Mouse (Mus musculus) forebrain, embryonic 16.5 days (tissue): ENCODE measurements at regions not wholly inside any gene's neighbourhood (a gene's known extent, or its start where the extent isn't known, plus 50 kb on each side); places are given as distances from the start of the nearest gene placed in this dataset.

ENCODE experiments used
- ATAC-seq: fragments of 200-750 bp; cut with Nextera tagmentation; 2 replicates; pipeline ENCODE4 v1.8.0; 2017; ENCODE audit warnings: mild to moderate bottlenecking, moderate library complexity
- H3K27ac ChIP-seq: fragments of 300-500 bp; sonication (generic); 2 replicates; pipeline ENCODE4 v1.5.1; 2014; ENCODE audit warnings: low read length, control low read depth
- H3K27me3 ChIP-seq: fragments of 300-500 bp; sonication (generic); replicated peaks from 2 replicates; pipeline ENCODE4 v1.6.1; 2014; ENCODE audit warnings: low read length; ENCODE audit not compliant: control insufficient read depth, insufficient read depth
- H3K36me3 ChIP-seq: fragments of 300-500 bp; sonication (generic); 2 replicates; pipeline ENCODE4 v1.6.1; 2014; ENCODE audit not compliant: control insufficient read depth, insufficient read depth
- H3K4me1 ChIP-seq: fragments of 300-500 bp; sonication (generic); replicated peaks from 2 replicates; pipeline ENCODE4 v1.6.1; 2014; ENCODE audit warnings: low read length; ENCODE audit not compliant: control insufficient read depth, insufficient read depth
- H3K4me2 ChIP-seq: fragments of 300-500 bp; sonication (generic); 2 replicates; pipeline ENCODE4 v1.6.1; 2014; ENCODE audit warnings: mild to moderate bottlenecking, low read length, control low read depth
- H3K4me3 ChIP-seq: fragments of 300-500 bp; sonication (generic); replicated peaks from 2 replicates; pipeline ENCODE4 v1.5.1; 2014; ENCODE audit warnings: mild to moderate bottlenecking, low read length, control low read depth
- H3K9ac ChIP-seq: fragments of 300-500 bp; sonication (generic); replicated peaks from 2 replicates; pipeline ENCODE4 v1.6.1; 2014; ENCODE audit warnings: low read depth, low read length, control low read depth
- H3K9me3 ChIP-seq: fragments of 300-500 bp; sonication (generic); 2 replicates; pipeline ENCODE4 v1.6.1; 2016; ENCODE audit warnings: low read length; ENCODE audit not compliant: control insufficient read depth
- WGBS: fragments of 180-500 bp; shearing (Covaris S2); extraction: QIAGEN DNeasy Blood & Tissue Kit; methylation state at CpG from one replicate; pipeline ENCODE4 v1.1.7; 2014; 5-methylcytosine and 5-hydroxymethylcytosine counted together

DNA sequence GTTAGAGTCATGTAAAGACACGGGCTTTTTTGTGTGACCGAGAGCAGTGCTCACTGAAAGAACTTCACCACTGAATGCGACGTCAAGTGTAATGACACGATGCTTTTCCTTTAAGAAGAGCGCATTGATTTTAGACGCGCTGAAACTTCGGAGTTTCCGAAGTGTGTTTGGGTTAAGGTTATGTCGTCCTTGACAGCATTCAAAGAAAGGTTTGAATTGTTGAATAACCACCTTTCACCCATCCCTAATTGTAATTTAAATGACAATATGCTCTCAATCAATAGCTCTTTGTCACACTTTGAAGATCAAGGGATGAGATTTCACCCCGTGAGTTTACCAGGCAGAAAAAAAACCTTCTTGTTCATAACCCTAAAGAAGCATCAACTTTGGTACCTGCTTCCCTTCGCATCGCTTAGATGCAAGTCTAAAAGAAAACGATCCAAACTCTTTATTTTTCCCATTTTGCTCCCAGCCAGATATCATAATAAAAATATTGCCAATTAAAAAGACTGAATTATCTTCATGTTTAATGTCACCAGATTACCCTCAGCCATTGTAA is 184.4 kb upstream of the Gm765 start:
- WGBS = 14% methylated on average over 15 of the region's 15 CpGs
- Histone ChIP-seq H3K27ac (no peak overlapping the region), H3K4me2 (peak overlapping the region; percentile 26; the same call in 1 of the 2 replicates), H3K9ac (no peak overlapping the region), H3K9me3 (no peaks in the 10 kb centered on the region), H3K4me1 (peaks cover 11% of the 10 kb centered on the region), H3K36me3 (no peaks in the 10 kb centered on the region), H3K4me3 (no peak overlapping the region), H3K27me3 (no peaks in the 10 kb centered on the region; the same call in 1 of the 2 replicates)
- ATAC-seq = no peak

DNA sequence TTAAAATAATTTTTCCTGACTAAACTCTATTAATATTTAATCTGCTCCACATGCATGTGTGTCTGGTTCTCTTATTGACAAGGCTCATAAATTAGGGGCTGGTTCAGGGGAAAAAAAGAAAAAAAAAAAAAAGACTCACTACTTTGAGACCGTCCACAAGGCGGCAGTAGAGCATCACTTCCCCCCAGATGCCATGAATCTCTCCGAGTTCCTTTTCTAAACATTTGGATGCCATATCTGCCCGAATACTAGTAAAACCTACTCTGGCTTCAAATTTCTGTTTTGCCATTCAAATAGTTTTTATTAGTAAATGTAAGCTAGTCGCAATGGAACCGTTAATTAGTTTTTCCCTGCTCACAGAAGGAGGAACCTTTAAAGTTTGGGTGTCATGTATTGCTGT is 182.7 kb upstream of the Gm765 start:
- Histone ChIP-seq H3K4me1 (peaks cover 9% of the 10 kb centered on the region), H3K36me3 (no peaks in the 10 kb centered on the region), H3K9ac (no peak overlapping the region), H3K9me3 (no peaks in the 10 kb centered on the region), H3K4me2 (no peak overlapping the region), H3K27me3 (no peaks in the 10 kb centered on the region; the same call in 1 of the 2 replicates), H3K27ac (no peak overlapping the region), H3K4me3 (no peak overlapping the region)
- WGBS = 4% methylated on average over 6 of the region's 6 CpGs
- ATAC-seq = peak; percentile 36; the same call in 1 of the 2 replicates

GRCm38 (mm10) chr6:98524659-98525058 is 182.1 kb upstream of the Gm765 start:
- H3K27me3 ChIP-seq = no peaks in the 10 kb centered on the region; the same call in 1 of the 2 replicates
- ATAC-seq = no peak
- 91% methylated on average over 2 of the region's 2 CpGs for WGBS
- no peak overlapping the region for H3K27ac ChIP-seq
- H3K36me3 ChIP-seq = no peaks in the 10 kb centered on the region
- no peak overlapping the region for H3K9ac ChIP-seq
- no peaks in the 10 kb centered on the region for H3K9me3 ChIP-seq
- no peak overlapping the region for H3K4me2 ChIP-seq
- H3K4me3 ChIP-seq = no peak overlapping the region
- H3K4me1 ChIP-seq = peaks cover 7% of the 10 kb centered on the region

GRCm38 (mm10) chr6:98521526-98521925 is 179.0 kb upstream of the Gm765 start:
- Histone ChIP-seq H3K36me3 (no peaks in the 10 kb centered on the region), H3K27me3 (no peaks in the 10 kb centered on the region; the same call in 1 of the 2 replicates), H3K9ac (no peak overlapping the region), H3K4me1 (peaks cover 3% of the 10 kb centered on the region), H3K4me3 (no peak overlapping the region), H3K27ac (no peak overlapping the region), H3K4me2 (no peak overlapping the region), H3K9me3 (no peaks in the 10 kb centered on the region)
- 62% methylated on average over 10 of the region's 10 CpGs for WGBS
- ATAC-seq = no peak

- Histone ChIP-seq H3K4me3 (no peak overlapping the region), H3K9me3 (no peaks in the 10 kb centered on the region), H3K27ac (no peak overlapping the region), H3K36me3 (no peaks in the 10 kb centered on the region), H3K4me1 (no peaks in the 10 kb centered on the region), H3K9ac (no peak overlapping the region), H3K4me2 (no peak overlapping the region), H3K27me3 (no peaks in the 10 kb centered on the region)
- ATAC-seq = no peak
- WGBS = 71% methylated on average over 3 of the region's 3 CpGs
Observed at GRCm38 (mm10) chr6:98514826-98515225, 172.3 kb upstream of the Gm765 start.

DNA sequence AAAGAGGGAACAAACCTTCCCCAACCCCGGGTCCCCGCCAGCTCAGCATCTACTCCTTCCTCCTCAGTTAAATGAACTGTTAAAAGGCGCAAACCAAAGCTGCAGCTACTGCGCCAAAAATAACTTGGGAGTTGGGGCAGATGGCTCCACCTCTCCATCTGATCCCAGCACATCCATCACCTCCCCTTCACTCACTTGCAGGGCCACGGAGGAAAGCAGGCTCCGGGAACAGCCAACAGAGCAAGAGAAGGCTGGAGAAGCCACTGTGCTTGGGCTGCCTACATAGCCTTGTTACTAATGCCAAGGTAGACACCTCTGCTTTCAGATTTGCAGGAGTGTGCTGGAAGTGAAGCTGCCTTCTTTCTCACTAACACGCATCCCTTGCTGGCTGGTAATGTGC is 171.8 kb upstream of the Gm765 start:
- ATAC-seq = no peak
- H3K4me2 ChIP-seq = no peak overlapping the region

DNA sequence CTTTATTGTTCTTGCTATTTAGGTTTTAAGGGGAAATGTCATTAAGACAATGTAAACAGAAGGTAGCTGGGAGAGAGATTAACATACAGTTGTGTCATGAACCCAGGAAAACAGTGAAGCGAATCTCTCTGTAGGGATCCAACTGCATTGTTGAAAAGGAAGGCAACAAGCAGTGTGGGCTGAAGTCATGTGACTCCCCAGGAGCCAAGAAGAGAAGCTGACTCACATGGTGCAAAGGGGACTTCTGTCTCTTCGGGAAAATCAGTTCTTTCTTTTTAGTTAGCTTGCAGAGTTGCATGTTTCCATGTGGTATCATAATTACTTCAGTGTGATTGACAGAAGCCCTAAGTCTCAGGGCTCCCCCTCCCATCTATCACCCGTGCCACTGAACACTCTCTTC is 170.7 kb upstream of the Gm765 start:
- no peaks in the 10 kb centered on the region for H3K36me3 ChIP-seq
- whole genome bisulfite sequencing = 29% methylated on average over 3 of the region's 3 CpGs
- H3K27ac ChIP-seq = no peak overlapping the region
- H3K4me1 ChIP-seq = no peaks in the 10 kb centered on the region
- H3K9ac ChIP-seq = no peak overlapping the region
- no peak overlapping the region for H3K4me3 ChIP-seq
- no peaks in the 10 kb centered on the region for H3K27me3 ChIP-seq
- H3K9me3 ChIP-seq = no peaks in the 10 kb centered on the region
- ATAC-seq = no peak
- no peak overlapping the region for H3K4me2 ChIP-seq

More for the DNA sequence above, 171.8 kb upstream of the Gm765 start:
- H3K27ac ChIP-seq = no peak overlapping the region
- H3K36me3 ChIP-seq = no peaks in the 10 kb centered on the region
- no peaks in the 10 kb centered on the region for H3K27me3 ChIP-seq
- H3K9me3 ChIP-seq = no peaks in the 10 kb centered on the region
- no peak overlapping the region for H3K4me3 ChIP-seq
- H3K4me1 ChIP-seq = no peaks in the 10 kb centered on the region
- no peak overlapping the region for H3K9ac ChIP-seq
- WGBS = 81% methylated on average over 7 of the region's 7 CpGs

GRCm38 (mm10) chr6:98502726-98503125 is 160.2 kb upstream of the Gm765 start:
- WGBS = 72% methylated on average over 2 of the region's 2 CpGs
- Histone ChIP-seq H3K27me3 (no peaks in the 10 kb centered on the region), H3K27ac (no peak overlapping the region), H3K36me3 (no peaks in the 10 kb centered on the region), H3K9me3 (no peaks in the 10 kb centered on the region), H3K4me3 (no peak overlapping the region), H3K9ac (no peak overlapping the region), H3K4me1 (no peaks in the 10 kb centered on the region), H3K4me2 (no peak overlapping the region)
- no peak for ATAC-seq

DNA sequence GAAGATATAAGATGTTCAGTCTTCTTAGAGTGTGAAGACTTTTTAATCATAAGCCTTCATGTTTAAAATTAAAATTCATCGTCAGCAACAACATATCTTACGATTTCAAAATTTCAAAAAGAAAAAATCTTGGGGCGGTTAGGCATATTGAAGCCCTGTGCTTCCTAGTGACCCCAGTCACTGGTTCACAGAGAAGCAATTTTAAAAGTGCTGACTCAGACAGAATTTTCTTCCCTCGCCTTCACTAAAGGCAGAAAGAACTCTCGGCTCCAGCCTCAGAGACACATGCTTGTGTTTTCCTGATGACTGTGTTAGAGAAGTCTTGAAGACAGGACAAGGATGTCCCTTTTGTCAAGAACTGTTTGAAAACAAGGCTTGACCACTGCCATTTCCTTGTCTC is 157.2 kb upstream of the Gm765 start:
- Histone ChIP-seq H3K9me3 (no peaks in the 10 kb centered on the region), H3K4me2 (no peak overlapping the region), H3K27ac (no peak overlapping the region), H3K27me3 (no peaks in the 10 kb centered on the region), H3K4me3 (no peak overlapping the region), H3K36me3 (no peaks in the 10 kb centered on the region), H3K4me1 (no peaks in the 10 kb centered on the region), H3K9ac (no peak overlapping the region)
- WGBS = 76% methylated on average over 5 of the region's 5 CpGs
- no peak for ATAC-seq

DNA sequence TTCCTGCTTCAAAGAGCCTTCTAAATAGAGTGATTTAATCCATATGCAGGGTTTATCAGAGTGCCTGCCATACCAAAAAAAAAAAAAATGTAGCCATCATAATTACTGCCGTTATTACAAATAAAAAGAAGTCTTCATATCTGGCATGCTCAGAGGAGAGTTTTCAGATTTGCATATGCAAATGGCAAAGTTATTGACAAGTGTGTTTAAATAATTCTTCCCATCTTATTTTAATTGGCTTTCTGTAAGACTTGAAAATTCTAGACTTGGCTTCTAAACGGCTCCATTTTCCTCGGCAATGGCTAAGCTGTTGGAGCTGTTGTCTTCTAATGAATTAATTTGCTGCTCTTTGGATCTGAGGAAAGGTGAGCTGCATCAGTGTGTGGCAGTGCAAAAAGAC is 144.1 kb upstream of the Gm765 start:
- no peaks in the 10 kb centered on the region for H3K27me3 ChIP-seq
- H3K4me1 ChIP-seq = 0 out of 2 replicates have a peak, but pooled peaks cover 3% of the 10 kb centered on the region
- no peak overlapping the region for H3K27ac ChIP-seq
- H3K4me2 ChIP-seq = no peak overlapping the region
- no peak overlapping the region for H3K9ac ChIP-seq
- no peaks in the 10 kb centered on the region for H3K36me3 ChIP-seq
- ATAC-seq = no peak
- 20% methylated on average over 3 of the region's 3 CpGs for WGBS
- H3K4me3 ChIP-seq = no peak overlapping the region
- no peaks in the 10 kb centered on the region for H3K9me3 ChIP-seq
